In the genomic region with DNA sequence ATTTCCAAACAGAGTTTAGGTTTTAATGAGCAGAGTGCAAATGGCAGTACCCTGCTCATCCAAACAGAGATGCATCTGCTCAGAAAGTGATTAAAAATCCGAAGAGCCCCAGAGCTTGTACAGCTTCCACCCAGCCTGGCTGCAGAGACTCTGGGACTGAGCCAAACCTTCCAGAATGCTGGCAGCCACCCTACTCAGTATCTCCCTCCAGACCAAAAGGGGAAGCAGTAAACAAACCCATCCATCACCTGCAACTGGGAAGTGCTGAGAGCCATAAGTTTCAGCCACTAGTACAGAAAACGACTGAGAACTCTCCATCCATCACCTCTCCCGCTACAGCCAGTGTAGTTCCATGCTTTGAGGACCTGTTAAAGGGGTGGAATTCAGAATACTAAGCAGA, we compare ENCODE assay signal across 9 mouse cellular contexts. TPM values are rescaled to one million over a fixed set of nuclear protein-coding genes. Genes with fewer than 3 reads are reported as not detected.
DNase-seq lines count a peak whose midpoint lies in the region; ATAC-seq lines count a peak whose summit lies in the region.
"Had no signal": no experiment of that assay in that cellular context is flagged by ENCODE, and none has a peak within 500 bp of the region (broad histone marks: within the 10 kb centered on the region; RNA-seq: fewer than 3 reads in every experiment).

No protein-coding gene starts in this region.

- no peaks in the 10 kb centered on the region for H3K36me3 ChIP-seq in kidney, embryonic 15.5 days

- H3K4me1 ChIP-seq in kidney, embryonic 15.5 days: 0 out of 2 replicates have a peak, but pooled peaks cover 8% of the 10 kb centered on the region

- no peak overlapping the region for H3K9ac ChIP-seq in kidney, embryonic 15.5 days

- no peaks in the 10 kb centered on the region for H3K9me3 ChIP-seq in kidney, embryonic 15.5 days (replicated peaks)

- H3K27me3 ChIP-seq in kidney, embryonic 15.5 days: no peaks in the 10 kb centered on the region
- H3K27me3 ChIP-seq: CH12.LX had no signal

- peak; percentile 53 for DNase-seq in layer of hippocampus, adult 11-12 months (ENCODE audit: low spot score)
- no peak for DNase-seq in layer of hippocampus, adult 9-10 months (ENCODE audit: low spot score)
- peak; percentile 37 to 72 for DNase-seq in cerebellum, postnatal 4 days (ENCODE audit: low spot score in 2 of 2)
- DNase-seq in heart, adult 8-10 months (ENCODE audit: low spot score): peak; percentile 27
- peak; percentile 49 for DNase-seq in lung, postnatal 14 days
- DNase-seq in right cerebral cortex, postnatal 4 days: peak; percentile 29

- ATAC-seq in kidney, embryonic 15.5 days (replicated peaks; ENCODE audit: low FRiP score): peak; percentile 66
- ATAC-seq in inflammation-experienced regulatory T-cells, adult 6 months: no peak

- WGBS in kidney, embryonic 15.5 days: 8% methylated on average over 3 of the region's 3 CpGs

- no peak overlapping the region for H3K27ac ChIP-seq in kidney, embryonic 15.5 days

- no peak overlapping the region for H3K4me2 ChIP-seq in kidney, embryonic 15.5 days

- no peak overlapping the region for H3K4me3 ChIP-seq in kidney, embryonic 15.5 days (replicated peaks)

RNA-seq across cellular contexts. Expression of a gene that starts 9.6 kb away (rescaled TPM):
- not detected for total RNA-seq in heart, adult 8-10 months (2022)
- not detected in 2 replicates for polyA plus RNA-seq in kidney, embryonic 15.5 days (2015; fragmentation: Nextera tagmentation; extraction: Ambion mirVana)
- not detected for polyA plus RNA-seq in inflammation-experienced regulatory T-cells, adult 6 months (2017; shearing (Covaris generic))
- total RNA-seq: CH12.LX had no signal

RNA-seq across cellular contexts. Expression of a gene that starts 59.5 kb away (rescaled TPM):
- total RNA-seq in heart, adult 8-10 months (2022): 1 to 10 TPM; 2.5 to 3.1 (median 2.8) TPM
- 11.4 and 13.9 TPM in 2 replicates for polyA plus RNA-seq in kidney, embryonic 15.5 days (2015; fragmentation: Nextera tagmentation; extraction: Ambion mirVana)
- under 1 TPM in 1 of 3 experiments, not detected in 2; 0.13 TPM for polyA plus RNA-seq in inflammation-experienced regulatory T-cells, adult 6 months (2017; shearing (Covaris generic))

Comparison
In these comparisons a context has a peak if more than half of its experiments do, and no peak if none do; other contexts are left out.
1. RNA of a gene that starts 59.5 kb away (polyA plus RNA-seq): 11.4 to 13.9 TPM in kidney, embryonic 15.5 days; 0.13 TPM in inflammation-experienced regulatory T-cells, adult 6 months; every median in the first group is over 10 times any median in the second.